Mouse (Mus musculus): ENCODE data around the gene Olfr1028. TPM values are rescaled to one million over a fixed set of nuclear protein-coding genes. Genes with fewer than 3 reads are reported as not detected.

The Olfr1028 gene
- polyA plus RNA-seq (2012; rRNA removed) = not detected in 2 replicates

DNA sequence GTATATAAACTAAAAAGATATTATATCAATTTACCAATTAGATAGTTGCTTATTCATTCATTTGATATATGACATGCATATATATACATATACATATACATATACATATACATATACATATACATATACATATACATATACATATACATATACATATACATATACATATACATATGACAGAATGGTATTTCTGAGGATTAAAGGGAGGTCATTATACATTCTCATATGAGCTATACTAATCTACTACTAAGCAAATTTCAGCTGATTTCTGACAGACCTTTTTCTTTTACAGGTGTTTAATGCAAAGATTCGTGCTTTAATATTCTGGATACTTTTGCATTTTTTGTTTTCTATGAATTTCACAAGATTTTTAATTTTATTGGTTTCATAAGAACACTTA is at the start of gene Olfr1028:
Gene Olfr1028, plus strand, starts transcription at position 301 of the 400 bp plus-strand sequence.

DNA sequence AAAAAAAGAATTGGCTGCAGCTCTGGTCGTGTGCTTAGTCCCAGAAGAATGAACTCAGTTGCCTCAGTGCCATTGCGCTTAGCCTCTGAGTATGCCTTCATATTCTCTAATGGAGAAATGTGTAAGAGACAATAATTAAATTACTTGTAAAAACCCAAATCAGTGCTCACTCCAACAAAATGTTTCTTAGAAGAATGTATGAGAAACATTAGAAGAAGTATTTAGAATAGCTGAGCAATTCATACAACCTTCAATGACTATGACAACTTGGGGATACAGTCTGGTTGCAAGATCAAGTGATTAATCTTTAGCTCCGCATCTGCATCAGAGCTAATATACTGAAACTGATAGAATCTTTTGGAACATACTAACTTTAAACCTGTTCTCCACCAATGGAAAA is 45.3 kb upstream of the Olfr1028 start, which contains the start of gene Olfr1024:
Gene Olfr1024, minus strand, starts transcription at position 101 of the 400 bp plus-strand sequence.

DNA sequence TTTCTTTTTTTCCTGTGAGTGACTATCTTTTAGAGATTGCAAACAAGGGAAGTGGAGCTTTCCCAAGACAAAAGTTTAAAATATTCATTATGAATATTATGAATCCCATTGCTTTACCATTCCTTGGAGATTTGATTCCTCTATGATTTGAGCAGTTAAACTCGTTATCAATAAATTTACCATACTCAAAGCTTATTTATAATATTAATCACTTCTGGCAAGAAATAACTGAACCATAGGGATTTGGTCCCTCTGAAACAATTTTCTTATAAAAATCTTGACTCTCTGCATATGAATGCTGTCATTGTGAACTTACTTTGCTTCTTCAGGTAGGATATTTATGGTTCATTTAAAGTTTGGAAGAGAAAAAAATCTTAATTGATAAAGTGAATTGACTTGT is 35.3 kb upstream of the Olfr1028 start, which contains the start of gene Olfr1025-ps1:
Gene Olfr1025-ps1, plus strand, starts transcription at position 301 of the 400 bp plus-strand sequence.

DNA sequence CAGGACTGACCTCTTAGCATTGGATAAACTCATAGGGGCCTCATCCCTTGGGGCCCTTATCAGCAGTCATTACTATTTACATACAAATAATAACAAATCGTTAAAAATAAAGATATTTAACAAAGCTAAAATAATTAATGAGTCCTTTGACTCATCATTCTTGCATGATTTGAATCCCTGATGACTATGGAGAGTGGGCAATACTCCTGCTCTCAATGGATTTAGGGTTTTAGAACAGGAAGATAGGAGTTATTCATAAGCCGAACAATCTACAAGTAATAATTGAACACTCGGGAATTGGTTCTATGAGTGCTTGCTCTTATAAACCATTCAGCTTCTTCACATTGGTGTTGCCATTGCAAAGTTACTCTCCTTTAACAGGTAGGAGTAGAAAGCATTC is 29.0 kb upstream of the Olfr1028 start, which contains the start of gene Olfr1026:
Gene Olfr1026, plus strand, starts transcription at position 301 of the 400 bp plus-strand sequence.

DNA sequence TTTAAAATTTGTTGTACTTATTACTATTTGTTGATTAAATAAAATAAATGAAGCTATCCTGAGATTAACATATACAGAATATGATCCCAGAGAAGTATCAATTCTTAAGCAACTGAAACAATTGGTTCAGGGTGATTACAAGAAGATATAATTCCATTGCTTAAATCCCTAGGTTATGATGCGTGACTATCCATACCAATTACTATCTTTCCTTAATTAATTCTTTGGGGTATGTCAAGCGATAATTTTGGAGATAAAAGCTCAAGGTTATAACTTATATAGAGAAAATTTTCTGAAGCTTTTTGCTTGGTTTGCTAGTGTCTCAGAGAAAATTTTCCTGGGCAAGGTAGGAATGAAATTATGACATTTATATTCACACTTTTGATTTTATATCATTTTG is 23.4 kb downstream of the Olfr1028 start, which contains the start of gene Olfr1029:
Gene Olfr1029, plus strand, starts transcription at position 301 of the 400 bp plus-strand sequence.

DNA sequence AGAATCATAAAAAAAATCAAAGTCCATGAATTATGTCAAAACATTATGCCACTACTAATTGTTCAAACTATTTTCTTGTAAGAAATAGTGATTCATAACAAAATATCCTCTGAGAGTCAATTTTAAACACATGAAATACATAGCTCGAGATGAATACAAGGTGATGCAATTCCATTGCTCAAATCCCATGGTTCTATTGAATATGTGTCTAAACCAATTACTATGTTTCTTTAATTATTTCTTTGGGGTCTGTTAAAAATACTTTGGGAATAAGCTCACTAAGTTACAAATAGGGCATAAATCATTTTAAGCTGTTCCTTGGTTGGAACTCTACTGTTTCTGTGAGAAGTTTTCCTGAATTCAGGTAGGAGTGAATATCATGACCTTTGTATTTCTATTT is 28.7 kb downstream of the Olfr1028 start, which contains the start of gene Olfr1030:
Gene Olfr1030, plus strand, starts transcription at position 301 of the 400 bp plus-strand sequence.

DNA sequence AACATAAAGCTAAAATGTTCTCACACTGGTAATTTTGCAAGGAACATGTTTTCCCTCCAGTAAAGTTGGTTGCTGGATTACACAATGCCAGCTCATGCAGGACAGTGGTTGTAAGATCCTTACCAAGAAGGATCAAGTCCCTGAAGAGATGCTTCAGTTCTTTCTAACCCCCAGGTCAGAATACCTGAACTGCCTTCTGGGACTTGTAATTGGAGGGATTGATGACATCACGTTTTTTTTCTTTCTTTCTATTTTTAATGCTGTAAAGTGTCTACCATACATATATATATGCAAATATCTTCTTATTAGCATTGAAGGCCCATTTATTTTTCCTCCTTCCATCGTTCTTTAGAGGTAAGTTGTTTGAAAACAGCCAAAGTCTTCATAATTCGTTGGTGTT is 39.8 kb downstream of the Olfr1028 start, which contains the start of gene Olfr1031:
Gene Olfr1031, plus strand, starts transcription at position 301 of the 400 bp plus-strand sequence.

Other genes with a start within 250 kb of the Olfr1028 start
- not detected in 2 replicates for gene Olfr1009, start 235.0 kb upstream of the Olfr1028 start, polyA plus RNA-seq (2012; rRNA removed)
- not detected in 2 replicates for gene Olfr1012, start 187.7 kb upstream of the Olfr1028 start, polyA plus RNA-seq (2012; rRNA removed)
- gene Olfr1013, start 183.3 kb upstream of the Olfr1028 start, polyA plus RNA-seq (2012; rRNA removed) = not detected in 2 replicates
- not detected in 2 replicates for gene Olfr1014, start 177.7 kb upstream of the Olfr1028 start, polyA plus RNA-seq (2012; rRNA removed)
- gene Olfr1015, start 168.4 kb upstream of the Olfr1028 start, polyA plus RNA-seq (2012; rRNA removed) = not detected in 2 replicates
- not detected in 2 replicates for gene Olfr1016, start 147.9 kb upstream of the Olfr1028 start, polyA plus RNA-seq (2012; rRNA removed)
- not detected in 2 replicates for gene Olfr1018, start 132.0 kb upstream of the Olfr1028 start, polyA plus RNA-seq (2012; rRNA removed)
- gene Olfr1019, start 105.0 kb upstream of the Olfr1028 start, polyA plus RNA-seq (2012; rRNA removed) = not detected in 2 replicates
- not detected in 2 replicates for gene Olfr1020, start 103.4 kb upstream of the Olfr1028 start, polyA plus RNA-seq (2012; rRNA removed)
- gene Olfr1022, start 81.8 kb upstream of the Olfr1028 start, polyA plus RNA-seq (2012; rRNA removed) = not detected in 2 replicates
- not detected in 2 replicates for gene Olfr1023, start 64.8 kb upstream of the Olfr1028 start, polyA plus RNA-seq (2012; rRNA removed)
- not detected in 2 replicates for gene Olfr1024, start 45.4 kb upstream of the Olfr1028 start, polyA plus RNA-seq (2012; rRNA removed)
- gene Olfr1025-ps1, start 35.2 kb upstream of the Olfr1028 start, polyA plus RNA-seq (2012; rRNA removed) = not detected in 2 replicates
- gene Olfr1026, start 28.9 kb upstream of the Olfr1028 start, polyA plus RNA-seq (2012; rRNA removed) = not detected in 2 replicates
- not detected in 2 replicates for gene Olfr1029, start 23.5 kb downstream of the Olfr1028 start, polyA plus RNA-seq (2012; rRNA removed)
- gene Olfr1030, start 28.8 kb downstream of the Olfr1028 start, polyA plus RNA-seq (2012; rRNA removed) = not detected in 2 replicates
- gene Olfr1031, start 39.9 kb downstream of the Olfr1028 start, polyA plus RNA-seq (2012; rRNA removed) = not detected in 2 replicates
- gene Olfr1032, start 55.1 kb downstream of the Olfr1028 start, polyA plus RNA-seq (2012; rRNA removed) = not detected in 2 replicates
- 0.12 TPM in 1 of 2 replicates, not detected in the other for gene Olfr1033, start 70.2 kb downstream of the Olfr1028 start, polyA plus RNA-seq (2012; rRNA removed)
- gene Olfr1034, start 95.4 kb downstream of the Olfr1028 start, polyA plus RNA-seq (2012; rRNA removed) = 0.02 TPM in 1 of 2 replicates, not detected in the other
- not detected in 2 replicates for gene Olfr1036, start 123.6 kb downstream of the Olfr1028 start, polyA plus RNA-seq (2012; rRNA removed)
- gene Olfr1037, start 136.9 kb downstream of the Olfr1028 start, polyA plus RNA-seq (2012; rRNA removed) = not detected in 2 replicates
- gene Olfr1039, start 185.5 kb downstream of the Olfr1028 start, polyA plus RNA-seq (2012; rRNA removed) = not detected in 2 replicates
- not detected in 2 replicates for gene Olfr1040, start 196.3 kb downstream of the Olfr1028 start, polyA plus RNA-seq (2012; rRNA removed)
- not detected in 2 replicates for gene Olfr1042, start 211.4 kb downstream of the Olfr1028 start, polyA plus RNA-seq (2012; rRNA removed)
- not detected in 2 replicates for gene Olfr1043, start 217.1 kb downstream of the Olfr1028 start, polyA plus RNA-seq (2012; rRNA removed)
- gene Olfr1044, start 227.4 kb downstream of the Olfr1028 start, polyA plus RNA-seq (2012; rRNA removed) = not detected in 2 replicates
- gene Olfr52, start 235.2 kb downstream of the Olfr1028 start, polyA plus RNA-seq (2012; rRNA removed) = not detected in 2 replicates

All from stomach, adult 2 months (tissue).